28 mouse cellular contexts compared by ENCODE assay signal in the genomic region with DNA sequence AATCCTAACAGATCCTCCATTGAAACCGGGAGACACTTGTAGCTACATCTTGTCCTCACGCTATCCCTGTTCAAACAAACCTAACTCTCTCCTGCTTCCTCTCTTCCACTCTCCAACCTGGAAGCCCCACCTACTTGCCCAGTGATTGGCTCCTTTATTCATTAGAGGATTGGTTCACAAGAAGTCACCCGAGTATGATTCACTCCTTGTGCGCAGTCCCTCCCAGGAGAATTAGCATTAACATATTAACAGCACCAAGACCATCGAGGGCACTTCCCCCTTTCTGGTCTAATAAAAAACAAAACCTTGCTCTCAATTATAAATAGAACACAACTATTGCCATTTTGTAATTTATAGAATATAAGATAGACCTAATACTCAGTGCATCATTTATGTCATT. TPM values are rescaled to one million over a fixed set of nuclear protein-coding genes. Genes with fewer than 3 reads are reported as not detected.
"Had no signal": no experiment of that assay in that cellular context is flagged by ENCODE, and none has a peak within 500 bp of the region (broad histone marks: within the 10 kb centered on the region; RNA-seq: fewer than 3 reads in every experiment).

No protein-coding gene starts in this region.

- H3K9me3 ChIP-seq: embryonic facial prominence, embryonic 10.5 days; embryonic facial prominence, embryonic 12.5 days; embryonic facial prominence, embryonic 13.5 days; embryonic facial prominence, embryonic 15.5 days; forebrain, embryonic 10.5 days; forebrain, embryonic 12.5 days; forebrain, embryonic 13.5 days; forebrain, embryonic 15.5 days; heart, embryonic 10.5 days had no signal

- H3K27ac ChIP-seq: embryonic facial prominence, embryonic 10.5 days; embryonic facial prominence, embryonic 12.5 days; embryonic facial prominence, embryonic 13.5 days; embryonic facial prominence, embryonic 15.5 days; forebrain, embryonic 10.5 days; forebrain, embryonic 12.5 days; forebrain, embryonic 13.5 days; forebrain, embryonic 15.5 days; gastrocnemius, adult 2 months; heart, adult 2 months; heart, embryonic 10.5 days had no signal

- H3K4me3 ChIP-seq: embryonic facial prominence, embryonic 10.5 days; embryonic facial prominence, embryonic 12.5 days; embryonic facial prominence, embryonic 13.5 days; embryonic facial prominence, embryonic 15.5 days; erythroblast, embryonic 14.5 days; forebrain, embryonic 10.5 days; forebrain, embryonic 12.5 days; forebrain, embryonic 13.5 days; forebrain, embryonic 15.5 days; gastrocnemius, adult 2 months; heart, adult 2 months; heart, embryonic 10.5 days had no signal

- H3K9ac ChIP-seq: embryonic facial prominence, embryonic 12.5 days; embryonic facial prominence, embryonic 13.5 days; embryonic facial prominence, embryonic 15.5 days; forebrain, embryonic 12.5 days; forebrain, embryonic 13.5 days; forebrain, embryonic 15.5 days; forebrain, postnatal 0 days had no signal

- H3K4me2 ChIP-seq: embryonic facial prominence, embryonic 12.5 days; embryonic facial prominence, embryonic 13.5 days; embryonic facial prominence, embryonic 15.5 days; forebrain, embryonic 12.5 days; forebrain, embryonic 13.5 days; forebrain, embryonic 15.5 days had no signal

- DNase-seq: cerebellum, adult 9-11 months; cerebellum, postnatal 10 days; cerebellum, postnatal 14 days; cerebellum, postnatal 25 days; cerebellum, postnatal 36 days; embryo, embryonic 11 days; forebrain, postnatal 0 days; gastrocnemius, adult 2 months; gastrocnemius, postnatal 10 days; gastrocnemius, postnatal 14 days; gastrocnemius, postnatal 25 days; gastrocnemius, postnatal 36 days; heart, adult 18-20 months; heart, adult 2 months had no signal

- H3K36me3 ChIP-seq: embryonic facial prominence, embryonic 10.5 days; embryonic facial prominence, embryonic 12.5 days; embryonic facial prominence, embryonic 13.5 days; embryonic facial prominence, embryonic 15.5 days; forebrain, embryonic 10.5 days; forebrain, embryonic 12.5 days; forebrain, embryonic 15.5 days; heart, embryonic 10.5 days had no signal

- ATAC-seq: forebrain, embryonic 13.5 days; forebrain, embryonic 14.5 days; forebrain, embryonic 15.5 days; forebrain, embryonic 16.5 days; forebrain, postnatal 0 days had no signal

- H3K4me1 ChIP-seq: embryonic facial prominence, embryonic 10.5 days; embryonic facial prominence, embryonic 12.5 days; embryonic facial prominence, embryonic 13.5 days; embryonic facial prominence, embryonic 15.5 days; forebrain, embryonic 12.5 days; forebrain, embryonic 13.5 days had no signal

RNA-seq across cellular contexts. Expression of gene Bves, which starts 40.5 kb away (rescaled TPM):
- total RNA-seq: common myeloid progenitor, adult 5-6 weeks; granulocyte monocyte progenitor cell, adult 5-6 weeks had no signal
- polyA plus RNA-seq: erythroblast, embryonic 14.5 days had no signal
